Mouse (Mus musculus) heart, adult 18-20 months (tissue): ENCODE results near the gene Sprr2i. TPM values are rescaled to one million over a fixed set of nuclear protein-coding genes. Genes with fewer than 3 reads are reported as not detected.

ENCODE experiments used
- DNase-seq, 2 experiments: peaks; one replicate each; pipeline ENCODE4 v3.0.0; 2021 to 2022; ENCODE audit warnings: mixed read lengths in 1 of 2
- long read RNA-seq, 2 experiments: library from polyadenylated mRNA; stranded (forward); transcript quantifications; one replicate each; pipeline ENCODE4 v2.0.0; 2021
- total RNA-seq, 2 experiments: library from RNA; stranded (reverse); gene quantifications; 2 replicates each; pipeline ENCODE4 v1.2.3; 2021

Sprr2i gene
- not detected for total RNA-seq
- long read RNA-seq, experiment 1, result 0 reads
- long read RNA-seq, experiment 2, result 0 reads

GRCm38 (mm10) chr3:92407691-92408090, at the start of gene Sprr2i:
Sprr2i (plus strand) TSS chr3:92407991.
- no peak for DNase-seq

- no peak for DNase-seq
These were observed 46.2 kb upstream of the Sprr2i start for GRCm38 (mm10) chr3:92361619-92362018.

GRCm38 (mm10) chr3:92364887-92365286, 42.9 kb upstream of the Sprr2i start, which contains the start of gene Sprr2f:
Sprr2f (plus strand) TSS chr3:92365187.
- no peak for DNase-seq

GRCm38 (mm10) chr3:92373613-92374012, 34.2 kb upstream of the Sprr2i start:
- no peak for DNase-seq

GRCm38 (mm10) chr3:92385385-92385784, 22.4 kb upstream of the Sprr2i start, which contains the start of gene Sprr2h:
Sprr2h (plus strand) TSS chr3:92385685.
- DNase-seq, result no peak

- DNase-seq, result no peak
These were observed 13.5 kb upstream of the Sprr2i start for GRCm38 (mm10) chr3:92394301-92394700.

- no peak for DNase-seq
These were observed 10.0 kb downstream of the Sprr2i start, which contains the start of gene Sprr2j-ps for GRCm38 (mm10) chr3:92417782-92418181. Sprr2j-ps (plus strand) TSS chr3:92418082.

- no peak for DNase-seq
These were observed 21.5 kb downstream of the Sprr2i start, which contains the start of gene Gm9774 for GRCm38 (mm10) chr3:92429323-92429722. Gm9774 (minus strand) TSS chr3:92429423.

GRCm38 (mm10) chr3:92432282-92432681, 24.5 kb downstream of the Sprr2i start, which contains the start of gene Sprr2k:
Sprr2k (plus strand) TSS chr3:92432582.
- DNase-seq, result no peak

- no peak for DNase-seq
These were observed 30.9 kb downstream of the Sprr2i start, which contains the start of gene Sprr1b for GRCm38 (mm10) chr3:92438689-92439088. Sprr1b (minus strand) TSS chr3:92438789.

- no peak for DNase-seq
These were observed 32.4 kb downstream of the Sprr2i start for GRCm38 (mm10) chr3:92440177-92440576.

- no peak for DNase-seq
These were observed 47.4 kb downstream of the Sprr2i start for GRCm38 (mm10) chr3:92455151-92455550.

GRCm38 (mm10) chr3:92458620-92459019, 50.8 kb downstream of the Sprr2i start, which contains the start of gene Sprr3:
Sprr3 (minus strand) TSS chr3:92458720.
- no peak for DNase-seq

Other genes with a start within 250 kb of the Sprr2i start
- gene Sprr2a1, start 192.2 kb upstream of the Sprr2i start, total RNA-seq, result not detected
- not detected for gene Sprr2a2, start 192.1 kb upstream of the Sprr2i start, total RNA-seq
- not detected for gene Sprr2a3, start 122.6 kb upstream of the Sprr2i start, total RNA-seq
- not detected for gene Sprr2b, start 91.4 kb upstream of the Sprr2i start, total RNA-seq
- gene Sprr2d, start 68.9 kb upstream of the Sprr2i start, total RNA-seq, result not detected
- not detected for gene Sprr2e, start 55.8 kb upstream of the Sprr2i start, total RNA-seq
- gene Sprr2f, start 42.8 kb upstream of the Sprr2i start, total RNA-seq, result not detected
- gene Sprr2h, start 22.3 kb upstream of the Sprr2i start, total RNA-seq, result not detected
- gene Sprr2j-ps, start 10.1 kb downstream of the Sprr2i start, total RNA-seq, result not detected
- gene Gm9774, start 21.4 kb downstream of the Sprr2i start, total RNA-seq, result 1 to 10 TPM; 4.7 to 7.1 TPM
- not detected for gene Sprr2k, start 24.6 kb downstream of the Sprr2i start, total RNA-seq
- gene Sprr1b, start 30.8 kb downstream of the Sprr2i start, total RNA-seq, result not detected
- gene Sprr3, start 50.7 kb downstream of the Sprr2i start, total RNA-seq, result not detected
- gene Sprr1a, start 77.9 kb downstream of the Sprr2i start, total RNA-seq, result not detected
- gene Sprr4, start 92.5 kb downstream of the Sprr2i start, total RNA-seq, result not detected
- not detected for gene 2310046K23Rik, start 126.5 kb downstream of the Sprr2i start, total RNA-seq
- not detected for gene Ivl, start 165.7 kb downstream of the Sprr2i start, total RNA-seq
- gene Smcp, start 181.0 kb downstream of the Sprr2i start, total RNA-seq, result not detected
- not detected for gene 2210017I01Rik, start 199.5 kb downstream of the Sprr2i start, total RNA-seq
- not detected for gene Lce6a, start 213.7 kb downstream of the Sprr2i start, total RNA-seq
- not detected for gene Lce1a1, start 240.3 kb downstream of the Sprr2i start, total RNA-seq
- gene Lce1b, start 248.9 kb downstream of the Sprr2i start, total RNA-seq, result not detected